Mouse (Mus musculus) intestine, embryonic 14.5 days (tissue): ENCODE results near the gene Endov. TPM values are rescaled to one million over a fixed set of nuclear protein-coding genes. Genes with fewer than 3 reads are reported as not detected.

Experiments
- ATAC-seq: fragments of 200-750 bp; cut with Nextera tagmentation; replicated peaks from 2 replicates; pipeline ENCODE4 v1.8.0; 2017; ENCODE audit warnings: low read depth, moderate number of reproducible peaks, moderate TSS enrichment, moderate library complexity; ENCODE audit not compliant: low FRiP score, low TSS enrichment
- DNase-seq: peaks from one replicate; pipeline ENCODE4 v3.0.0-alpha.2; 2018; ENCODE audit warnings: low spot score
- H3K27ac ChIP-seq: fragments of 300-500 bp; sonication (generic); 2 replicates; pipeline ENCODE4 v1.5.1; 2014; ENCODE audit warnings: low read depth, mild to moderate bottlenecking, control low read depth
- H3K27me3 ChIP-seq: fragments of 300-500 bp; sonication (generic); replicated peaks from 2 replicates; pipeline ENCODE4 v1.6.1; 2014; ENCODE audit warnings: low read length, control low read depth; ENCODE audit not compliant: control insufficient read depth, insufficient read depth
- H3K36me3 ChIP-seq: fragments of 300-500 bp; sonication (generic); 2 replicates; pipeline ENCODE4 v1.6.1; 2014; ENCODE audit warnings: low read length, control low read depth; ENCODE audit not compliant: control insufficient read depth, insufficient read depth
- H3K4me1 ChIP-seq: fragments of 300-500 bp; sonication (generic); replicated peaks from 2 replicates; pipeline ENCODE4 v1.6.1; 2014; ENCODE audit warnings: low read length, control low read depth, mixed read lengths; ENCODE audit not compliant: control insufficient read depth, insufficient read depth
- H3K4me2 ChIP-seq: fragments of 300-500 bp; sonication (generic); 2 replicates; pipeline ENCODE4 v1.6.1; 2014; ENCODE audit warnings: low read length
- H3K4me3 ChIP-seq: fragments of 300-500 bp; sonication (generic); 2 replicates; pipeline ENCODE4 v1.5.1; 2014; ENCODE audit warnings: low read depth, low read length, control low read depth, mixed read lengths
- H3K9ac ChIP-seq: fragments of 300-500 bp; sonication (generic); 2 replicates; pipeline ENCODE4 v1.6.1; 2014; ENCODE audit warnings: mild to moderate bottlenecking, low read length
- H3K9me3 ChIP-seq: fragments of 300-500 bp; sonication (generic); 2 replicates; pipeline ENCODE4 v1.6.1; 2016; ENCODE audit warnings: low read length, control low read depth; ENCODE audit not compliant: control insufficient read depth
- WGBS: fragments of 180-500 bp; shearing (Covaris S2); extraction: QIAGEN DNeasy Blood & Tissue Kit; methylation state at CpG from one replicate; pipeline ENCODE4 v1.1.7; 2014; 5-methylcytosine and 5-hydroxymethylcytosine counted together
- polyA plus RNA-seq: library from polyadenylated mRNA; unstranded; fragments of >200 nt; fragmentation: Nextera tagmentation; extraction: Ambion mirVana; gene quantifications from 2 replicates; pipeline ENCODE4 v1.2.1, GENCODE M21; 2014

Endov gene
- polyA plus RNA-seq, 1 experiment from 2014 or later = 15.3 TPM

GRCm38 (mm10) chr11:119497451-119497850 lies 6.3 kb downstream of the Endov start:
- Histone ChIP-seq H3K9me3 (no peaks in the 10 kb centered on the region), H3K4me1 (peaks cover 3% of the 10 kb centered on the region; the same call in 1 of the 2 replicates), H3K4me2 (no peak overlapping the region), H3K27me3 (no peaks in the 10 kb centered on the region), H3K36me3 (peaks cover 55% of the 10 kb centered on the region), H3K27ac (no peak overlapping the region), H3K9ac (no peak overlapping the region), H3K4me3 (no peak overlapping the region)
- 72% methylated on average over 4 of the region's 4 CpGs for WGBS
- no peak for ATAC-seq
- DNase-seq = no peak

GRCm38 (mm10) chr11:119499297-119499696 lies 8.2 kb downstream of the Endov start:
- no peaks in the 10 kb centered on the region for H3K9me3 ChIP-seq
- 92% methylated on average over 4 of the region's 4 CpGs for WGBS
- no peak overlapping the region for H3K4me2 ChIP-seq
- H3K27ac ChIP-seq = no peak overlapping the region
- H3K4me1 ChIP-seq = no peaks in the 10 kb centered on the region
- peaks cover 64% of the 10 kb centered on the region for H3K36me3 ChIP-seq
- DNase-seq (no peak), ATAC-seq (no peak)
- no peaks in the 10 kb centered on the region for H3K27me3 ChIP-seq
- no peak overlapping the region for H3K4me3 ChIP-seq
- H3K9ac ChIP-seq = no peak overlapping the region

- 81% methylated on average over 2 of the region's 2 CpGs for WGBS
- H3K27me3 ChIP-seq = no peaks in the 10 kb centered on the region
- peaks cover 69% of the 10 kb centered on the region for H3K36me3 ChIP-seq
- H3K4me1 ChIP-seq = no peaks in the 10 kb centered on the region
- H3K9me3 ChIP-seq = no peaks in the 10 kb centered on the region
- H3K27ac ChIP-seq = no peak overlapping the region
- H3K4me3 ChIP-seq = no peak overlapping the region
- no peak overlapping the region for H3K4me2 ChIP-seq
- DNase-seq = no peak
- H3K9ac ChIP-seq = no peak overlapping the region
- no peak for ATAC-seq
These were observed 8.9 kb downstream of the Endov start for GRCm38 (mm10) chr11:119500011-119500410.

GRCm38 (mm10) chr11:119503675-119504074 lies 12.5 kb downstream of the Endov start:
- H3K36me3 ChIP-seq = peaks cover 79% of the 10 kb centered on the region
- peak; percentile 70; the same call in 1 of the 2 replicates for ATAC-seq
- no peak overlapping the region for H3K4me3 ChIP-seq
- no peaks in the 10 kb centered on the region for H3K9me3 ChIP-seq
- DNase-seq = peak; percentile 89
- no peaks in the 10 kb centered on the region for H3K27me3 ChIP-seq
- H3K4me1 ChIP-seq = no peaks in the 10 kb centered on the region
- H3K9ac ChIP-seq = no peak overlapping the region
- no peak overlapping the region for H3K27ac ChIP-seq
- no peak overlapping the region for H3K4me2 ChIP-seq

- H3K4me1 ChIP-seq = no peaks in the 10 kb centered on the region
- H3K27ac ChIP-seq = no peak overlapping the region
- H3K4me3 ChIP-seq = no peak overlapping the region
- no peak overlapping the region for H3K9ac ChIP-seq
- no peak for DNase-seq
- ATAC-seq = no peak
- H3K4me2 ChIP-seq = no peak overlapping the region
- no peaks in the 10 kb centered on the region for H3K9me3 ChIP-seq
- peaks cover 56% of the 10 kb centered on the region for H3K36me3 ChIP-seq
- H3K27me3 ChIP-seq = no peaks in the 10 kb centered on the region
- WGBS = 50% methylated on average over 4 of the region's 4 CpGs
These were observed 15.2 kb downstream of the Endov start for GRCm38 (mm10) chr11:119506386-119506785.

GRCm38 (mm10) chr11:119507772-119508171 lies 16.6 kb downstream of the Endov start:
- no peak overlapping the region for H3K4me2 ChIP-seq

GRCm38 (mm10) chr11:119509165-119509776 lies 18.1 kb downstream of the Endov start:
- ATAC-seq (no peak), DNase-seq (no peak)
- WGBS = 80% methylated on average over 5 of the region's 5 CpGs
- Histone ChIP-seq H3K4me3 (no peak overlapping the region), H3K27me3 (peaks cover 4% of the 10 kb centered on the region), H3K4me2 (no peak overlapping the region), H3K36me3 (peaks cover 33% of the 10 kb centered on the region), H3K4me1 (no peaks in the 10 kb centered on the region), H3K9ac (no peak overlapping the region), H3K27ac (no peak overlapping the region), H3K9me3 (no peaks in the 10 kb centered on the region)

More at GRCm38 (mm10) chr11:119507772-119508171, 16.6 kb downstream of the Endov start:
- no peaks in the 10 kb centered on the region for H3K4me1 ChIP-seq
- no peak overlapping the region for H3K9ac ChIP-seq
- peaks cover 42% of the 10 kb centered on the region for H3K36me3 ChIP-seq
- no peaks in the 10 kb centered on the region for H3K9me3 ChIP-seq
- H3K27ac ChIP-seq = no peak overlapping the region
- no peak for ATAC-seq
- H3K4me3 ChIP-seq = no peak overlapping the region
- no peak for DNase-seq
- 90% methylated on average over 8 of the region's 8 CpGs for WGBS
- no peaks in the 10 kb centered on the region for H3K27me3 ChIP-seq

GRCm38 (mm10) chr11:119513038-119513659 lies 22.0 kb downstream of the Endov start:
- no peak for ATAC-seq

More at GRCm38 (mm10) chr11:119513038-119513659, 22.0 kb downstream of the Endov start:
- peaks cover 5% of the 10 kb centered on the region for H3K36me3 ChIP-seq
- H3K9ac ChIP-seq = no peak overlapping the region
- peaks cover 5% of the 10 kb centered on the region; the same call in 1 of the 2 replicates for H3K4me1 ChIP-seq
- no peaks in the 10 kb centered on the region for H3K9me3 ChIP-seq
- WGBS = 39% methylated on average over 9 of the region's 9 CpGs
- H3K4me2 ChIP-seq = no peak overlapping the region
- no peak for DNase-seq
- no peak overlapping the region for H3K27ac ChIP-seq
- H3K27me3 ChIP-seq = peaks cover 20% of the 10 kb centered on the region
- no peak overlapping the region for H3K4me3 ChIP-seq
